Mouse (Mus musculus): ENCODE data around the gene Zdhhc14.

GRCm38 (mm10) chr17:5792164-5792791, 299.9 kb downstream of the Zdhhc14 start:
- no peak for TF ChIP-seq CTCF (IDR thresholded peaks at IDR 0.05; ENCODE audit: low read depth, low read length)
- no peak for TF ChIP-seq GATA1 (IDR thresholded peaks at IDR 0.05; ENCODE audit: borderline replicate concordance, low read length)
- no peak for TF ChIP-seq TAL1 (conservative IDR thresholded peaks at IDR 0.05; ENCODE audit: low read depth, low read length)

Data from G1E (cell line).